Mouse (Mus musculus): ENCODE data around the gene Klf9.

DNA sequence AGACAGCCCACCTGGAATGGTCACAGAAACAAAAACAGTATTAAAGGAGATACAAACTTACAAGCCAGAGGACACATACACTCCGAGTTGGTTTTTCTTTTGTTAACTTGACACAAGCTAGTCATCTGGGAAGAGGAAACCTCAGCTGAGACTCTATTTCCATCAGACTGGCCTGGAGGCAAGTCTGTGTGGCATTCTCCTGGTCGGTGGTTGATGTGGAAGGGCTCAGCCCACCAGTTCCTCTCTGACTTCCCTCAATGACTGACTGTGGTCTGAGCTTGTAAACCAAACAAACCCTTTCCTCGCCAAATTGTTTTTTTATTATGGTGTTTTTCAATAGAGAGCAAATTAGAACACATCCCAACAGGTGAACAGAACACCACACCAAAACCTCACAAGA is 52.0 kb downstream of the Klf9 start:
- no peak for TF ChIP-seq CTCF (IDR thresholded peaks at IDR 0.05; ENCODE audit: insufficient read depth, low read length)
- no peak for TF ChIP-seq POLR2A (IDR thresholded peaks at IDR 0.05; ENCODE audit: borderline replicate concordance, extremely low read depth, low read depth, low read length)

Data from lung, adult 2 months (tissue).